Mouse (Mus musculus) lung, embryonic 14.5 days (tissue): ENCODE measurements around the gene Sox1. TPM values are rescaled to one million over a fixed set of nuclear protein-coding genes. Genes with fewer than 3 reads are reported as not detected.

Experiments used
- ATAC-seq: fragments of 200-750 bp; cut with Nextera tagmentation; 2 replicates; pipeline ENCODE4 v1.8.0; 2017; ENCODE audit warnings: mild to moderate bottlenecking, moderate TSS enrichment, moderate library complexity; ENCODE audit not compliant: insufficient read depth
- DNase-seq: peaks from one replicate; pipeline ENCODE4 v3.0.0-alpha.2; 2015
- H3K27ac ChIP-seq: fragments of 300-500 bp; sonication (generic); 2 replicates; pipeline ENCODE4 v1.5.1; 2014; ENCODE audit warnings: low read depth, mild to moderate bottlenecking, moderate library complexity
- H3K27me3 ChIP-seq: fragments of 300-500 bp; sonication (generic); 2 replicates; pipeline ENCODE4 v1.6.1; 2014; ENCODE audit warnings: low read length, control low read depth; ENCODE audit not compliant: insufficient read depth
- H3K36me3 ChIP-seq: fragments of 300-500 bp; sonication (generic); 2 replicates; pipeline ENCODE4 v1.6.1; 2014; ENCODE audit warnings: control low read depth; ENCODE audit not compliant: insufficient read depth
- H3K4me1 ChIP-seq: fragments of 300-500 bp; sonication (generic); 2 replicates; pipeline ENCODE4 v1.6.1; 2014; ENCODE audit warnings: antibody characterized with exemption, control low read depth; ENCODE audit not compliant: insufficient read depth
- H3K4me2 ChIP-seq: fragments of 300-500 bp; sonication (generic); 2 replicates; pipeline ENCODE4 v1.6.1; 2014; ENCODE audit warnings: mild to moderate bottlenecking
- H3K4me3 ChIP-seq: fragments of 300-500 bp; sonication (generic); 2 replicates; pipeline ENCODE4 v1.5.1; 2014; ENCODE audit warnings: low read depth, low read length
- H3K9ac ChIP-seq: fragments of 300-500 bp; sonication (generic); 2 replicates; pipeline ENCODE4 v1.6.1; 2014
- H3K9me3 ChIP-seq: fragments of 300-500 bp; sonication (generic); 2 replicates; pipeline ENCODE4 v1.6.1; 2016; ENCODE audit warnings: low read depth, low read length, control low read depth
- CTCF ChIP-seq: IDR thresholded peaks from 2 replicates; pipeline ENCODE4 v1.5.1; 2016; ENCODE audit warnings: antibody characterized with exemption, low read depth
- WGBS: fragments of 180-500 bp; shearing (Covaris S2); extraction: QIAGEN DNeasy Blood & Tissue Kit; methylation state at CpG from one replicate; pipeline ENCODE4 v1.1.7; 2014; 5-methylcytosine and 5-hydroxymethylcytosine counted together
- polyA plus RNA-seq: library from polyadenylated mRNA; unstranded; fragments of >200 nt; fragmentation: Nextera tagmentation; extraction: Ambion mirVana; gene quantifications from 2 replicates; pipeline ENCODE4 v1.2.1, GENCODE M21; 2014

Gene Sox1
- polyA plus RNA-seq, 1 experiment from 2014 or later: 0.04 TPM

GRCm38 (mm10) chr8:12385686-12386488 is 9.2 kb upstream of the Sox1 start:
- ATAC-seq: no peak
- H3K9ac ChIP-seq: no peak overlapping the region

GRCm38 (mm10) chr8:12386530-12387222 is 8.4 kb upstream of the Sox1 start:
- Histone ChIP-seq H3K9ac (no peak overlapping the region), H3K4me2 (no peak overlapping the region), H3K36me3 (no peaks in the 10 kb centered on the region), H3K4me3 (no peak overlapping the region), H3K9me3 (no peaks in the 10 kb centered on the region), H3K27me3 (peaks cover 100% of the 10 kb centered on the region), H3K4me1 (no peaks in the 10 kb centered on the region), H3K27ac (no peak overlapping the region)
- WGBS: under 1% methylated on average over 32 of the region's 32 CpGs
- ATAC-seq (no peak), DNase-seq (peak; percentile 23)
- no peak for TF ChIP-seq CTCF

More at GRCm38 (mm10) chr8:12385686-12386488, 9.2 kb upstream of the Sox1 start:
- under 1% methylated on average over 74 of the region's 74 CpGs for WGBS
- H3K27me3 ChIP-seq: peaks cover 100% of the 10 kb centered on the region
- peak overlapping the region; percentile 26 for H3K4me3 ChIP-seq
- DNase-seq: no peak
- no peaks in the 10 kb centered on the region for H3K36me3 ChIP-seq
- H3K27ac ChIP-seq: no peak overlapping the region
- no peaks in the 10 kb centered on the region for H3K4me1 ChIP-seq
- H3K4me2 ChIP-seq: peak overlapping the region; percentile 59
- no peak for TF ChIP-seq CTCF
- no peaks in the 10 kb centered on the region for H3K9me3 ChIP-seq

GRCm38 (mm10) chr8:12387223-12387860 is 7.8 kb upstream of the Sox1 start:
- no peak for TF ChIP-seq CTCF
- DNase-seq (no peak), ATAC-seq (no peak)
- Histone ChIP-seq H3K4me3 (no peak overlapping the region), H3K27me3 (peaks cover 100% of the 10 kb centered on the region), H3K4me1 (no peaks in the 10 kb centered on the region), H3K9me3 (no peaks in the 10 kb centered on the region), H3K4me2 (no peak overlapping the region), H3K27ac (no peak overlapping the region), H3K9ac (no peak overlapping the region), H3K36me3 (no peaks in the 10 kb centered on the region)
- 2% methylated on average over 13 of the region's 13 CpGs for WGBS

- Histone ChIP-seq H3K27ac (no peak overlapping the region), H3K27me3 (peaks cover 100% of the 10 kb centered on the region), H3K4me1 (no peaks in the 10 kb centered on the region), H3K36me3 (no peaks in the 10 kb centered on the region), H3K9me3 (no peaks in the 10 kb centered on the region), H3K9ac (no peak overlapping the region), H3K4me2 (no peak overlapping the region), H3K4me3 (no peak overlapping the region)
- no peak for TF ChIP-seq CTCF
- DNase-seq (no peak), ATAC-seq (no peak)
- WGBS: 3% methylated on average over 4 of the region's 4 CpGs
Measured at GRCm38 (mm10) chr8:12387901-12388300, 7.2 kb upstream of the Sox1 start.

- peaks cover 100% of the 10 kb centered on the region for H3K27me3 ChIP-seq
- no peak overlapping the region for H3K9ac ChIP-seq
- no peak for DNase-seq
- 5% methylated on average over 10 of the region's 10 CpGs for WGBS
- ATAC-seq: no peak
- no peak overlapping the region for H3K27ac ChIP-seq
- H3K4me3 ChIP-seq: no peak overlapping the region
- no peaks in the 10 kb centered on the region for H3K4me1 ChIP-seq
- no peaks in the 10 kb centered on the region for H3K36me3 ChIP-seq
- TF ChIP-seq CTCF: no peak
- H3K9me3 ChIP-seq: no peaks in the 10 kb centered on the region
- H3K4me2 ChIP-seq: no peak overlapping the region
Measured at GRCm38 (mm10) chr8:12388390-12389115, 6.5 kb upstream of the Sox1 start.

- 3% methylated on average over 5 of the region's 5 CpGs for WGBS
- no peak for TF ChIP-seq CTCF
- no peak overlapping the region for H3K9ac ChIP-seq
- no peaks in the 10 kb centered on the region for H3K9me3 ChIP-seq
- no peaks in the 10 kb centered on the region for H3K36me3 ChIP-seq
- H3K27me3 ChIP-seq: peaks cover 100% of the 10 kb centered on the region
- peak; percentile 14 for DNase-seq
- no peak overlapping the region for H3K4me2 ChIP-seq
- no peak for ATAC-seq
- H3K4me1 ChIP-seq: no peaks in the 10 kb centered on the region
- no peak overlapping the region for H3K4me3 ChIP-seq
- no peak overlapping the region for H3K27ac ChIP-seq
Measured at GRCm38 (mm10) chr8:12389116-12389471, 6.0 kb upstream of the Sox1 start.
